Mouse (Mus musculus): ENCODE data around the gene Stau1.

DNA sequence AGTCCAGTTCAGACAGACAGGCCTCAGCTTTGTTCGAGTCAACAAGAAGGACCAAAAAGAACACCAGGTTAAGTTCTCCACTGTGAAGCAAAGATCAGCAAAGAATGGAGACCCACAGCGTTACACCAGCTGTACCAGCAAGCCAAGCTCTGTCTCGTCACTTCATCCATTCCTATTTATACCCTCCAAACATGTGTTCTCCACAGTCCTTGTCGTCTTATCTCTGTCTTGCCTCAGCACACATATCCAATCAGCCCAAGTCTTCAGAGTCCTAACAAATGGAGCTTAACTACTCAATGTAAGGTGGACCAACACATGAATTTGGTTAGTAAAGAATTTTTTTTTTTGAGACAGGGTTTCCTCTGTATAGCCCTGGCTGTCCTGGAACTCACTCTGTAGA, 13.4 kb upstream of the Stau1 start:
- TF ChIP-seq POLR2A (IDR thresholded peaks at IDR 0.05; ENCODE audit: borderline replicate concordance, low read depth, low read length) = no peak
- TF ChIP-seq CTCF (IDR thresholded peaks at IDR 0.05; ENCODE audit: low read depth, low read length) = no peak

All from bone marrow macrophage, adult 2 months (primary cell).